Mouse (Mus musculus) c-Kit-positive CD71-positive TER-119-positive erythroid progenitor cells, embryonic 14.5 days (primary cell): ENCODE results near the gene Morf4l1.
"Not testable (repeated sequence)": the region's sequence is repeated elsewhere in the genome, so short reads cannot be mapped to it uniquely, and the experiment has no call there.

Source experiments
- DNase-seq: peaks from one replicate; pipeline ENCODE4 v3.0.0-alpha.2; 2013; ENCODE audit warnings: low spot score

Morf4l1 gene

DNA sequence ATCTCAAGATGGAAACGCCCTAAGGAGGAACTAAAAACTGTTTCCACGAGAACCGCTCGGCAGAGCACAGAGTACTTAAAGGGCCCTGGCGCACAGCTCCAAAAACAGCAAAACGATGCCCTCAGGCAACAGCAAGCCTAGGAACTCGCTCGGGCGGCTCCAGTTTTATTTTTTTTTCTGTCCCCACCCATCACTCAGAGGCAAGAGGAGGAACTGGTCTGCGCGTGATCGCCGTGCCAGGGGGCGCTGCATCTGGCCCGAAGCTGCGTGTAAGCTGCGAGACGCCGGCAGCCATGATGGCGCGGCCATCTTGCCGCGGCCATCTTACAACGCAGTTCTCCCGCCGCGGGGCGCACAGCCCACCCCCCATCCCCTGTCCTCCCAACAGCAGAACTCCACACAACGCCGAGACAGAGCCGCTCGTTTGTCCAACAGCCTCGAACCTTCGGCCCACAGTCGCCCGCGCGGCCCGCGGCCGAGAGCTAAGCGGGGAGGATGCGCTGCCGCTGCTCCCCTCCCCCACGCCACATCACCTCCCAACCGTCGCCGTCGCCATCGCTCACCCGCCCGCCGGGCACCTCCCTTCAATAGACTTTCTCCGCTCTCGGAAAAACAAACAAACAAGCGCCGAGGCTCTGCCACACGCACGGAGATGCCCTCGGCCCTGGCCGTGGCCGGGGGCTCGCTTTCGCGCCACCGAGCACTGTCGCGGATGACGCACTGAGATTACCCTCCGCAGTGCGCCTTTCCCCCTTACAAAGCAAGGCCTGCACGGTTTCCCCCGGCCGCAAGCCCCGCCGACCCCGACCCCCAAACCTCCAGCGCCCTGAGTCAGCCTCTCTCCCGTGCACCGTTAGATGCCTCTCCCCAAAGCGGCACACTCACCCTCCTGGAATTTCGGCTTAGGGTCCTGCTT lies 665 bp downstream of the Morf4l1 start:
- DNase-seq: peak; percentile 85

DNA sequence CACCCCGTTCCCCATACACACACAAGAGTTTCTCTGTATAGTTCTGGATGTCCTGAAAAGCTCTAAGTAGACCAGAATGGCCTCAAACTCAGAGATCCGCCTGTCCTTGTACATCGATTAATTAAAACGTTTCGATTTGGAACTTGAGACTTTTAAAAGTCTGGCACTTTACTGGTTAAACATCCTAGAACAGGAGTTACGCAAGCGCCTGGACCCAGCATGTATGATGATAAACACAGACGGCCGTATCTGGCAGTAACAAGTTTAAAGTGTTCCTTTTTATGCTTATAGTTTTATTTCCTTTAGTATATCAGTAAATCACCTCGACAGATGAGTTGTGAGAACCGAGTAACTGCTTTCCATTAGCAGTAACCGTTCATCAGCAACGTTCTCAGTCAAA lies 1.4 kb downstream of the Morf4l1 start:
- no peak for DNase-seq

DNA sequence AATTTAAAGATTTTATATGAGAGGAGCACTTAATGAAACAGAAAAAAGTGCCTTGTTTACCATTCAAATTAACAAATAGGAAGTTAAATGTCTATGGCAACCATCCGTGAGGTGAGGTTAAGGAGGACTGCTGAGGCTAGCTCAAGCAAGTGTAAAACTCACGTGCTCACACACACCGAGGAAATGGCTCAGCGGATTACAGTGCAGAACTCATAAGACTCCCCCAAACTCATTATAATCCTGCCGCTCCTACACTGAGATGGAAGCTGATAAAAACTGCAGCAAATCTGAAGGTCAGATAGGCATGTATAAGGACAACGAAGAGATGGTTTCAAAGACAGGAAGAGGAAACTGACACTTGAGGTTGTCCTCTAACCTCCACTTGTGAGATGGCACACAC lies 5.2 kb downstream of the Morf4l1 start:
- DNase-seq: no peak

DNA sequence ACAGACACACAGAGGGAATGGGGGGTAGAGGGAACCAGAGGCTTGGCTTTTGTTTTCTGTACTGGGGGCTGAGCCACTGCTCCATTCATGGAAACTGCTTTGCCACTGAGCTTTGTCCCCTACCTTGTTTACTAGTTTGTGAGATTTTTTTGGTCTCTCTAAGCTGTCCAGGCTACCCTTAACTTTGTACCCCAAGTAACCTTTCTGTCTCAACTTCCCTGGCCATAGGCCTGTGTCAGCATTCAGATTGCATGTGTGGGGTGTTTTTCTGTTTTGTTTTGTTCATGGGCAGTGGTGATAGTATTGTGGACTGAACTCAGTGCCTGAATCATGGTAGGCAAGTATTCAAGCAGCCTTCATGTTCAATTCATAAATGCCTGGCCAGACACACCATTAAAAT lies 6.3 kb downstream of the Morf4l1 start:
- DNase-seq: no peak

DNA sequence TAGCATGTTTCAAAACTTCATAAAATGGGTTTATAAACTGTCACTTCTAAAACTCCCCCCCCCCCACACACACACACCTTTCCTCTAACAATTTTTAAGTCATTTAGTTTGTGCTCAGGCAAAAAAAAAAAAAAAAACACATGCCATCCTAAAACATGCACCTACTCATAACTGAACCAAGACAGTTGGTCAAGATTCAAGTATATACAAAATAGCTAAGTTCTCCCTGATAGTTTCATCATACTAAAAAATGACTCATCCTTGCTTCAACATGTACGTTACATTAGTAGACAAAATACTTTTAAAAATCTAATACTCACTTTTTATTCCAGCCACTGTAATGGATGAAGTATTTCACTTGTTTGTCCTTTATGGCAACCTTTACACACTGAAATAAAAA lies 7.7 kb downstream of the Morf4l1 start:
- no peak for DNase-seq

DNA sequence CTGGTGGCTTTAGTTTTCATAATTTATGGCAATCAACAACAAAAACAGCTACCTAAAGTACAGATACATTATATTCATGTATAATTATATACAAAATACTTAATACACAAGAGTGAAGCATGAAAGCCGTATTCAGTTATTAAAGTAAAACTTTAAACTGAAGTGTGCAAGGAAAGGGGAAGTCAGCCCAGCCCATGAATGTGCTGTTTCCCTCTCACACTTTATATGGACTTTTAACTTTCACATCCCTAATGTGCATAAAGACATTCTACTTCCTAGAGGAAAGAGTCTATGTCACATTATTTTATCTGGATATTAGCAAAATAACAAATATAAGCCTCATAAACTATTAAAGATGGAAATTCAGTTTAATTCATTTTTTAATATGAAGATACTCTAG lies 9.1 kb downstream of the Morf4l1 start:
- no peak for DNase-seq

DNA sequence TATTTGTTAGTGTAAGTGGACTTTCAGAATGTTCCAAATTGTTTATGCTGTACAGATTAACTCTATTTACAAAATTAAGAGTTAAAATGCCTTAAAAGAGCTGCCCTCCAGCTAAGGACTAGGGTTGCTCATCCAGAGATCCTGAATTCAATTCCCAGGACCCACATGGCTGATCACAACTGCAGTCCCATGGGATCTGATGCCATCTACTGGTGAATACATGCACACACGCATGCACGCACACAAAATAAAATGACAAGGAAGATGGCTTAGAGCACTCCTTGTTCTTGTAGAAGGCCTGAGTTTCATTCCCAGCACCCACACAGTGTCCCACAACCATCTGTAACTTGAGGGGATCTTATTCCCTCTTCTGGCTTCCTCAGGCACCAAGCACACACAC lies 13.8 kb downstream of the Morf4l1 start:
- peak; percentile 21 for DNase-seq

DNA sequence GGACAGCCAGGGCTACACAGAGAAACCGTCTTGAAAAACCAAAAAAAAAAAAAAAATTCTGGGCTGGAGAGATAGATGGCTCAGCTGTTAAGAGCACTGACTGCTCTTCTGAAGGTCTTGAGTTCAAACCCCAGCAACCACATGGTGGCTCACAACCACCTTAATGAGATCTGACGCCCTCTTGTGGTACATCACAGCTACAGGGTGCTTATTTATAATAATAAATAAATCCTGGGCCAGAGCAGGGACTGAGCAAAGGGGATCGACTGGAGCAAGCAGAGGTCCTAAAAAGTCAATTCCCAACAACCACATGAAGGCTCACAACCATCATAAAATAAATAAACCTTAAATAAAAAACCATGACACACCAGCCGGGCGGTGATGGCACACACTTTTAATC lies 15.6 kb downstream of the Morf4l1 start:
- no peak for DNase-seq

DNA sequence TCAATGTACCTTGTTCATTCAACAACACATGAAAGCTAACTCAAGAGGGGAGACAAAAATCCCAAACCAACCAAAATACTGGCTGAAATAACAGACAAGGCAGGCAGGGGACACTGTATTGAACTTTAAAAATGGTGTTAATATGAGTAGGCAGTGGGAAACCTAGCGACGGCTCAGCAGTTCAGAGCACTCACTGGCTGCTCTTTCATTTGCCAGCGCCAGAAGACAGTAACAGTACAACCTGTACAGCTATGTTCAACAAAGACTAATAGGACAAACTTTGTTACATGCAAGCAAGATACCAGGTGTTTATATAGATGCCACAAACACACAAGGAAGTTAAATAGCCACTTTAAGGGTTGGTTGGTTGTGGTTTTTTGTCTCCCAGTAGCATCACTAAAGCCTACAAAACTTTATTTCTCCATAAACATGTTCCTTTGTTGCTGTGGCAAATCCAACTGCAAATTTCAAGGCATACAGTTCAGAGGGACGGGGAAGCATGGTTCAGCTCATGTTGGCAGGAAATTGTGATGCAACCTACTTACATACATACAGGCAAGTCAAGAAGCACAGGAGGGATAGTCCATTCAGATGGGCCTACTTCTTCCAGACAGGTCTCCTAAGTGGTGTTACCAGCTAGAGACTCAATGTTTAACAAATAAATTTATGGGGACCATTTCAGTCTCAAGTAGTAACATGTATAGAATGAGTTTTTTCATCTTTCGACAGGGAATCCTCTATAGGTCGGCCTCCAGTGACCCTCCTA lies 25.1 kb downstream of the Morf4l1 start:
- no peak for DNase-seq

DNA sequence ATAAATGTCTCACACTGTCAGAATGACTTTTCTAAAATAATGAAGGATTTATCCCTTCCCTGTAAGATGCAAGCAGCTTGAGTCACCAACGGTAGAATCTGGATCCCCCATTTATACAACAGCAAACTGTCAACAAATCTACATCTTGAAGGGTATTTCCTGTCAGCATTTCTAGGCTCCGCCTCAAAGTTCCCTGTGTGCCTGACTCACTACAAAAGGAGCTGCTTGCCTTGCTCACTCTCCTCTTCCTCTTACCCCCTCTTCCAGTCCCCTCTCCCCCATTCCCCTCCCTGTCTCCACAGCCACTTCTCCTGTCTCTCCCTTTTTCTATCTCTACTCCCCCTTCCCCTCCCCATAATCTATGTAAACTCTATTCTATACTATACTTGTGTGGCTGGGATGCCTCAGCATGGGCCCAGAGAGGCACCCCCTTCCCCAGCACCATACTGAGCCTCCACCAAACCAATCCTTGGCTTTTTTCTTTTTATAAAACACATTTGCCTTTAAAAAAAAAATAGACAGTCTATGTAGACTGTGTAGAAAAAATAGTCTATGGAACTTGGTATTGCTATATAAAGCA lies 26.6 kb downstream of the Morf4l1 start:
- DNase-seq: no peak

DNA sequence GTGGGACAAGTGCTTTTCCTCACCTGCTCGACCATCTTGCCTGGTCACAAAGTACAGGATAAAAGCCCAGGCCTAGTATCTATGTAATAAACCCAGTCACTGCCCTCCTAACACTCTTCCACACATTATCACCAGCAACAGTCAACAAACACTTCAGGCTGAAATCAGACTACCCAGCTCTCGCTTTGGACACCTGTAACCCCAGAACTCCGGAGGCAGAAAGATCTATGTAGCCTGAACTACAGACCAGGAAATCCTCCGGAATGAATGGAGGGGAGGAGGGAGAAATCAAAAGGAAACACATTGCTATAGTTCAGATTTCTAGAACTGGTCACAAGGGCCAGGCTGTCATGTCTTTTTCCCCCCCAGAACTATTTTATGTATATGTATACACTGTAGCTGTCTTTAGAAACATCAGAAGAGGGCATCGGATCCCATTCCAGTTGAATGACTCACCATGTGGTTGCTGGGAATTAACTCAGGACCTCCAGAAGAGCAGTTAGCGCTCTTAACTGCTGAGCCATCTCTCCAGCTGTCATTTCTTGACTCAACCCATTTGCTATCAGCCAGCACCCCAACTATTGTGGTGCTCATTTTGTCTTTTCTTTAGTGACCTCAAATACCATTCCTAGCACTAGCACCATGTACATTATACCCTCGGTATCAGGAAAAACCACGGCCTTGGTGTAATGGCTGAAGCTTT lies 29.7 kb downstream of the Morf4l1 start:
- DNase-seq: no peak

DNA sequence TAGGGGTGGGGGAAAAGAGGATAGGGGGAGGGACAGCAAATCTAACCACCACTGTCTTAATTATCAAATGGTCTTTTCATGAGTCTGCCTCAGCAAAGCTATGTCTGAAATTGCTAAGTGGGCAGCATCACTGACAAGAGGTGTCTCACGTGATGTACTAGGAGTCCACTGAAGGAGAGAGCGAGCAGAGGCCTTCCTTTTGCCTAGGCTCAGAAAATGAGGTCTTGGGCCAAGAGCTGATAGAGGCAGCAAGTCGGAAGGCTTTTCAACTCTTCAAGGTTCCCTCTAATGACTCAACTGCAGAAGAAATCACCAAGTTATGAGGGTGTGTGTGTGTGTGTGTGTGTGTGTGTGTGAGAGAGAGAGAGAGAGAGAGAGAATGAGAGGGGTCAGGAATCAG lies 30.4 kb downstream of the Morf4l1 start:
- no peak for DNase-seq

DNA sequence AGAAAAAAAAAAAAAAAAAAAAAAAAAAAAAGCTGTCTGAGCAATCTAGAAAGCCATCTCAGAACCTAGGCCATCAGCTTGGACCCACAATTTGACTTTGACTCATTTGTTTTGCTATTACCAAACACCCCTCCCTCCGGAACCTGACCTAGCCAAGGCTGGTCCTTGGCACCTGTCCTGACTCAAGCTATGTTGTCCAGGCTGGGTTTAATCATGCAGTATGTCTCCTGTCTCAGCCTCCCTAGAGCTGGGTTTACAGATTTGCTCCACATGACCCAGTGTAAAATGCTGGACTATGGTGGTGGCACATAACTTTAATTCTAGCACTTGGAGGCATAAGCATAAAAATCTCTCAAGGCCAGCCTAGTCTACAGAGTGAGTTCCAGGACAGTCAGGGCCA lies 31.6 kb downstream of the Morf4l1 start:
- DNase-seq: no peak

DNA sequence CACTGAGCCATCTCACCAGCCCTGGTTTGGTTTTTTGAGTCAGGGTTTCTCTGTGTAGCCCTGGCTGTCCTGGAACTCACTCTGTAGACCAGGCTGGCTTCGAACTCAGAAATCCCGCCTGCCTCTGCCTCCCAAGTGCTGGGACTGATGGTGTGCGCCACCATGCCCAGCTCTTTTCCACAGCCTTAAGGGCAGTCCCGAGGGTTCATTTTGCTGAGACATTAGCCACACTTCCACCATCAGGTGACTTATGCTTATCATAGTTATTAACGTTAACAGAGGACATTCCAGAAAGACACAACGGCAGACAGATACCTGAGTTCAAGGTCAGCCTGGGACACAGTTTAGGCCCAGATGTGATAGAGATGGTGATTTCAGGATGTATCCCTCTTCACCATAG lies 32.6 kb downstream of the Morf4l1 start:
- DNase-seq: not testable (repeated sequence)

DNA sequence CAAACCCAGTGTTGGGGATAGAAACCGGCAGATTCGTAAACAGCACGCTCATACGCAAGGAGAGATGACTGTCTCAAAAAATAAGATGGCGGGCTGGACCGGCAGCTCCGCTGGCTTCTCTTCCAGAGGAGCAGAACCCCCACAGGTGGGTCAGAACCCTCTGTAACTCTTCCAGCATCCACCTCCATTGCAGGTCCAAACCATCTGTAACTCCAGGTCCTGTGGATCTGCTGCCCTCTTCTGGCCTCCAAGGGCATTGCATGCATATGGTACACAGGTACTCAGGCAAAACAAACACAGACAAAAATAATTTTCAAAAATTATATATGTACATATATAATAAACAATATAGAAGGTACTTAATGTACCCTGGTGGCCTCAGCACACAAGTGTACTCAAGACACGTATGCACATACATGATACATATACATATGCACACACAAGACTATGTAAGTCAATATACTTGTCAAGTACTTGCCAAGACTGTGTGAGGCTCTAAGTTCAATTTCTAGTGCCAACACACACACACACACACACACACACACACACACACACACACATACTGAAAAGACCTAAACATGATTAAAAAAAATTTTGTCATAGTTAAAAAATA lies 37.6 kb downstream of the Morf4l1 start:
- DNase-seq: peak; percentile 37

DNA sequence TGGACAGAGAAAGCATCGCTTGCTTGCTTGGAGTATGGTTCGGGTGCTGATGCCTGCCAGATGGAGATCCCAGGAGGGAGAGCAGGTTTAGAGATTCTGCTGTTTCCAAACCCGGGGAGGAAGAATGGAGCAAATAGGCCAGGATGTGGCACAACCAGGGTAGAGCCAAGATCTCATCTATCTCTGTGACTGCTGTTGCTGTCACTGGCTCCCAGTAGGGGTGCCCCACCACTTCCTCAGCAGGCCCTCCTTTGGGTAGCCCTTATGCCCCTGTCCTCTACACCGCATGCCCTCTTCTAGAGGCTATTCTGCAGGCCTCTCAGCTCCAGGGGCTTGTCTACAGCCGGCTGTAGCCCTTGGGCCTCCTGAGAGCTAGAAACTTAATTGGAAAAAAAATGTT lies 38.4 kb downstream of the Morf4l1 start:
- no peak for DNase-seq

DNA sequence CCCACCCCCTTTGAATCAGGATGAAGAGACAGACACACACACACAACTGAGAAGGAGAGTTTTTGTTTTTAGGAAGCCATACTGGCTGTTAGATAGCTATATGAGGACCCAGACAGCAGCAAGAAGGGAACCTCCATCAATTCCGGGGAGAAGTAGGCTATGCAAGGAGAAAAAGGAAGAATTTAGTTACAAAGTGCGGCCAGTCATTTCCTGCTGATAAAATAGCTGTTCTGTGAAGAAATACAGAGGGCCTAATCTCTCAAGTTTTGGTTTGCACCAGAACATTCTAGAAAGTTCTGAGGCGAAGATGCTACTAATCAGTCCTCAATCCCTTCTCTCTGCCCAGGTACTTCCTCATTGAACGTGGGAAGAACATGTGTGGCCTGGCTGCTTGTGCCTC lies 39.2 kb downstream of the Morf4l1 start:
- no peak for DNase-seq

DNA sequence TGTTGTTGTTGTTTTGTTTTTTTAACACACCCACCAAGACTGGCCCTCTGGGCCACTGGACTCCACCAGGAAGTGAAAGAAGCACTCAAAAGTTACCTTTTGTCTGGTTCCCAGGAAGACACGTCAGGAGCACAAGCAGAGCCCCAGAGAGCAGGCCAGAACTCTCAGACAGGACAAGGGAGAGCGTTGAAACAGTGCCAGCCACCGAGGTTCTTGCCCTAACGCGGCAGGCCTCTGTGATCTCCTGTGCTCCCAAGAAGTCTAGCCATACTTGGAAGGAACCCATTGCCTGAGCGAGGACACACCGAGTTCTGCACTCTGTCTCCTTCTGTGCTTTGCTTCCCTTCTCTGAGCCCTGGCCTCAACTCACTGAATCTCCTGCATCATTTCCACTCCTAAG lies 44.4 kb downstream of the Morf4l1 start:
- no peak for DNase-seq

DNA sequence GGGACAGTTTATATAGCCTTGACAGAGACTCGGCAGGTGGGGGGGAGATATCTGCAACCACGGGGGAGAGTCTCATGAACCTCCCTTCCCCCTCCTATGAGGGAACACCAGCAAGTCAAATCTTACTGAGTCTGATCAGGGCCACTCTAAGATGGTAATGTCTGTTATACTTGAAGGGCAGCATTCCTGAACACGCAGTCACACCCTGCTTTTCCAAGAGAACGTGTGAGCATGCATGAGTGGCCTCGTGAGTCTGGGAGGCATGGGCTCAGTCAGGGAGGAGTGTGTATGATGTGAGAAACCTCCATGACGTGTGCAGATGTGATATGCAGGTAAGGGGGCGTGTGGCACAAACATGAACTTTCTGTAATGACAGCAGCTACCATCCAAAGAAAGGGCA lies 45.1 kb downstream of the Morf4l1 start:
- no peak for DNase-seq

DNA sequence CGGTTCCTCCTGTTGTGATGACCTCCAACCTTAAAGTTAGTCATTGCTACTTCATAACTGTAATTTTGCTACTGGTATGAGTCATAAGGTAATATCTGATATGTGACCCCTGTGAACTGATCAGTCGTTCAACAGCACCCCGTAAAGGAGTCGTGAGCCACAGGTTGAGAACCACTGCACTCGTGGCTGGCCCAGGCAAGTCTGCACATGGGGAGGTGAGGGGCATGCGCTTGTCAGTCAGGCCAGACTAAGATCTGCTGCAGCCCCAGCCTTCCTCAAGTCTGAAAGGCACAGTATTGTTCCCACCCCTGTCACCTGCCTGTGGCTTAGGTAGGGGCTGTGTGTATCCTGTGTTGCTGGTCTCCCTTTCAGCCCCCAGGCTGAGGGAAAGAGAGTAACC lies 45.8 kb downstream of the Morf4l1 start:
- no peak for DNase-seq

DNA sequence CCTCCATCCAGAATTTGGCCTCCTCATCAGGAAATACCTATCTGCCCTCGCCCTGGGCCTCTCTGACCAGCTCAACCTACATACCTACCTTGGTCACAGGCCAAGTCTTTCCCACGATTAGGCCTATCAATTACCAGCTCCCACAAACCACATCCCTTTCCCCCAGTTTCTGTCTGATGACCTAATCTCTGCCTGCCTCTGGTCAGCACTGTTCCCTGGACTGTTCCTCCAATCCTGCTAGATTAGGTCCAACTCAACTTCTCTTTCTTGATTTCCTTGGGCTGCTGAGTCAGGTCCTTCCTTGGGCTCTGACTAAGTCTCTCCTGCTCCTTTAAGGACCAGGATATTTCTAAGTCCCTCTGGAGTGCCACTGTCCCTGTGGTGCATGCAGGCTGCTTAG lies 47.2 kb downstream of the Morf4l1 start:
- no peak for DNase-seq

DNA sequence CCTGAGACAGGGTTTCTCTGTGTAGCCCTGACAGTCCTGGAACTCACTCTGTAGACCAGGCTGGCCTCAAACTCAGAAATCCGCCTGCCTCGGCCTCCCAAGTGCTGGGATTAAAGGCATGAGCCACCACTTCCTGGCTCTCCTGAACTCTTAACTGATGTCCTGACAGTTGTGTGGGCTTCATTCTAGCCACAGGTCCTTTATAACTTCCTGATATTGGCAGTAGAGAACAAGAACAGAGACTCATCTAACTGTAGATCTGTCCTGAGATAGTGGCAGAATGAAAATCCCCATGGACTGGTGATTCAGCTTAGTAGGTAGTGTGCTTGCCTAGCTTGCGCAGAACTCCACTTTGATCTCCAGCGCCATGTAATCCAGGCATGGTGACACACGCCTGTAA lies 53.6 kb downstream of the Morf4l1 start:
- not testable (repeated sequence) for DNase-seq
